Mouse (Mus musculus) lung, postnatal 10 days (tissue): ENCODE measurements around the gene Slc1a2.
A peak's percentile ranks its signal among the peaks of the same experiment; 100 is the strongest.

Source experiments
- DNase-seq: peaks from one replicate; pipeline ENCODE4 v3.0.0; 2021

Slc1a2 gene

DNA sequence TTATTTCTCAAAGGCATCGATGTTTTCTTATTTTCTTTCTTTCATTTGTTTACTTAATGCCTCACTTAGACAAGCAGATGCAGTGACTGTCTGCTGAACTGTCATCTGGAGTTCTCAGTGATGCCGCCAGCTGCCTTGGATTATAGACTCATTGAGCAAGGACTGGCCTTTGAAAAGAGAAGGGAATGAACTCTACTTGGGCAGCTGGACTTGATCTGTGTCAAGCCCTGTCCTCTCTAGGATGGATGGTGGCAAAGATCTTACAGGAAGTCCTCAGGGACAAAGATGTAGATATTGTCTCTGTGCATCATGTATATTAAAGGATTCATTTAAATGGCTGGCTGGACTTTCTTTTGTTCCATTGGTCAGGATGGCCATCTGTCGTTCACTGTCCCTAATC lies 5.4 kb downstream of the Slc1a2 start:
- DNase-seq: peak; percentile 42

- no peak for DNase-seq
Measured at GRCm38 (mm10) chr2:102667981-102668380, 9.5 kb downstream of the Slc1a2 start.

- DNase-seq: no peak
Measured at GRCm38 (mm10) chr2:102669580-102669979, 11.1 kb downstream of the Slc1a2 start.

DNA sequence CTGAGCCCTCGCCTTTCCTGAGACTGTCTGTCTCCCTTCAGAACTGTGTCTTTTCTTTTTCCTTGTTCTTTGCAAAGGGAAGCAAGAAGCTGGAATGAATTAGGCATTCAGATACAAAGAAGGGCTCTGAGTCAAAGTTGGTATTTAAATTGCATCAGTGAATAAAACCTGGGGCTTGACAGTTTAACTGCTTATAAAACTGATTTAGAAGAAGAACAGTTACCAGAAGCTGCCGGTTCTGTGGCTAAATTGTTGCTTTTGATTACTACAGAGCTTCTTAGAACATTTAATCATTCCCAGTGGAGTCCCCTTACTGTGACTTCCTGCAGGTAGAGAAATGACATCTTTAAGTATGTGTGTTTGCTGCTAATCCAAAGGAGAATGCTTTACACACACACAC lies 16.1 kb downstream of the Slc1a2 start:
- DNase-seq: no peak

- peak; percentile 68 for DNase-seq
Measured at GRCm38 (mm10) chr2:102675275-102675674, 16.8 kb downstream of the Slc1a2 start.

DNA sequence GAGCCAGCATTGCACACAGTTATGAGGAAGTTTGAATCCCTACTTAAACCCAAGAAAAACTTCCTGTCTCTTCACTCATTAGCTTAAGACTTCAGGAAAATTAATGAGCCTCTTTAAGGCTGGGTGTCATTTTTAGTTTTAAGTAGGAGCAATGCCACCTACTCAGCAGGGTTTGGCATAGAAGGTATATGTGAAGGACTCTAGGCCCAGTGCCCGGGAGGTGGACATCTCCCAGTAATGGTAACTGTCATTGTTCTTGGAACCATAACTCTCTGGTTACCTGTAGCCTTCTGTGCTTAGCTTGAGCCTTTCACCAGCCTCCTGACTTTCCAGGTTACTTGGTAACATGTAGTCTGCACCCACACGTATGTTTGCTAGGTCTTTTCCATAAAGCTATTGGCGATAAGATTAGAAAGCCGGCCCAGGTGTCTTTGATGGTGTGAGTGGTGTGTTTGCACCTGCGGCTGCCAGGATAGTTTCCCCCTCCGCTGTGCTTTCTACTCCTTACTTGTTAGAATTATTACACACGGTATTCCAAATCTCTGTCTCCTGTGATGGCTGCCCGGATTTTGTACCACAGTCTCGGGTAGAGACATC lies 18.4 kb downstream of the Slc1a2 start:
- DNase-seq: no peak

DNA sequence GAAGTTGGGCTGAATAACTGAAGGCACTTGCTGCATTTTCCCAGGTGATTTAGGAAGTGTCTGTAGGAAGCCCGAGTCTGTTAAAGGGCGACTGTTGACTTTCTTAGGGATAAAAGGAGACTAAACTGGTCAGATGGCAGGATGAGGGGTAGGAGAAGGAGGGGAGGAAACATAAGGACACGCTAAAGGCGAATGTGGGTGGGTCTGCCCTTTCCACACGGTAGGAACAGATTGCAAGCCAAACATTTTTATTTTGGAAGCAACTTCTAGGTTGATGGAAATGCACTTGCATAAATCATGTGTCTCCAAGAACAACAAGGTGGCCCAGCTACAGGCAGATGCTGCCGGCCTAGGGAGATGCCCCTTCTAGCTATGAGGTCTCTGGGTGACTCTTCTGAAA lies 18.9 kb downstream of the Slc1a2 start:
- DNase-seq: no peak

- no peak for DNase-seq
Measured at GRCm38 (mm10) chr2:102681351-102681750, 22.9 kb downstream of the Slc1a2 start.

DNA sequence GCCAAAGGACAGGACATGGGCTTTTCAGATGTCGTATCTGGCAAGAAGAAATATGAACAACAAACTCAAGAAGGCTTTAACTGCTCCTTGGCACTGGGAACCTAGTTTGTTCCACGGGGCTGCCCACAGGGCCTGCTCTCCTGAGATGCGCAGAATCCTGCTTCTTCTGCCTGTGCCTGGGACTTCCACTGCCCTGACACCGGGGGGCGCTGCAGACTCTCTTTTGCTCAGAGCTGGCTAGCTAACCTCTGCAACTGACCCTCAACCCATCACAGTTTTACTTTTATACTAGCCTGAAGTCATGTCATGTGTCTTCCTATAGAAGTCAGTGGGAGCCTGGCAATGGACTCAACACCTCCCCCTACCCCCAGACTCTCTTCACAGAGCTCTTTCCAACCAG lies 23.7 kb downstream of the Slc1a2 start:
- peak; percentile 65 for DNase-seq

GRCm38 (mm10) chr2:102685371-102686107 lies 27.1 kb downstream of the Slc1a2 start:
- peak; percentile 56 for DNase-seq

DNA sequence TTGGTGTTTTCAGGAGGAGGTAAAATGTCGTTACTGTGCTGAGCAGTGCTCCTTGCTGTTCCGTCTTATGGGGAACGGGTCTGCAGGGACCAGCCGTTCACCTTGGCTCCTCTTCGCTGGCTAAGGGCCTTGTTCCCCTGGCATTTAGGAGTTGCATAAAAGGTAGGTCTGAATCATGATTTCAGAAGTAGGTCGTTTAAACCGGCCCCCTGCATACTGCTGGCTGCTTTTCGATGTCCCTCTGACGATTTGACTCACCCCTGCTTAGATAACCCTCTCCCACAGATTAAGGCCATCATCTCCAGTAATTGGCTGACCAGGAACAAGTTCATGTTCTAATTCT lies 27.6 kb downstream of the Slc1a2 start:
- no peak for DNase-seq

DNA sequence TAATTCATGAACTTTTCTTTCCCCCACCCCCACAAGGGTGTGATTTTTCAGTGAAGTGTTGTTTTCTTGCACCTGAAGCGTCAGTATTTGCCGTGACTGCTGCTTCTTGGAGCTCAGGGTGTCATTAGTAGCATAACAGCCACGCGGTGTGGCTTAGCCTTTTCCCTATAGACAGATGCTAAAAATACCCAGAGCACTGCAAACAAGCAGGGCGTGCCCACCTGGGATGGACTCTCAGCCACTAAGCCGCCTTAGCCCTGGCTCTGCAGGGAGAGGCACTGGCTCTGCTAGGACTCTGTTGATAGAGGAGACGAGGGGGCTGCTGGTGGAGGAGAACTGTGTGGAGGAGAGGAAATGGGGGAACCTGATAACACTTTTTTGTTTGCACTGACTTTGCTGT lies 35.1 kb downstream of the Slc1a2 start:
- no peak for DNase-seq

GRCm38 (mm10) chr2:102694750-102695149 lies 36.3 kb downstream of the Slc1a2 start:
- no peak for DNase-seq

- DNase-seq: no peak
Measured at GRCm38 (mm10) chr2:102695541-102695940, 37.1 kb downstream of the Slc1a2 start.

GRCm38 (mm10) chr2:102697732-102698131 lies 39.3 kb downstream of the Slc1a2 start:
- DNase-seq: no peak

DNA sequence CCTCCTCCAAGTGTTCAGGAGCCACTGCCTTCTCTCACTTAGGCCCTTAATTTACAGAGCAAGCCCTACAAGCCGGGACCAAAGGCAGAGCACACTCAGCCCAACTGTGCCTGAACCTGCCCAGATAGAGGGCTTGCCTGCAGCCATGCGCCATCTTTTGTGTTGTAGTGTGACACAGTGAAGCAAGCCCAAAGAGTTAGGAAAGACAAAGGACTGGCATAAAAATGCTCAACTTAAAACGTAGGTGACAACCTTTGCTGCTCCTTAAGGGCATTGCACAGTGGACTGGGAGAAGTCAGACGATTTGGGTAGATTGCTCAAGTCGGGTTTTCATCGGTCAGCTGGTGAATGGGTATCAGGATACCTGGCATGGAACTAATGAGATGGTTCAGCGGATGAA lies 41.5 kb downstream of the Slc1a2 start:
- DNase-seq: no peak

GRCm38 (mm10) chr2:102700695-102701094 lies 42.2 kb downstream of the Slc1a2 start:
- no peak for DNase-seq

DNA sequence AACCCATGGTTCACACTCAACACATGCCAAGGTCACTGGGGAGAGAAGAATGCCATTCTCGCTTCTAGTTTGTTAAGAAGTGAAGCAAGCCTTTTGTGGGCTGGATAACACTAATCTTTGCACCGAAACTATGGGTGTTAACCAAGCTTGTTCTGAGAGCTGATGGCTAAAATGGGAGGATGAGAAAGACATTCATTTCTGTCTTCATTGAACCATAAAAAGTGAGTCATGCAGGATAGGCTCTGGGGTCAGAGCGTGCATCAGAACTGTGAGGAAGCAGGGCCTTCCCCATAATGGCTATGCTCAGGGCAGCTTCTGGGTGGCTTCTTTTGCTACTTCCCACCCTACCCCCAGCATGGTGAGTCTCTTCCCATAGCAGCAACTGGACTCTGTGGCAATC lies 42.9 kb downstream of the Slc1a2 start:
- no peak for DNase-seq

GRCm38 (mm10) chr2:102703556-102703955 lies 45.1 kb downstream of the Slc1a2 start:
- DNase-seq: no peak

DNA sequence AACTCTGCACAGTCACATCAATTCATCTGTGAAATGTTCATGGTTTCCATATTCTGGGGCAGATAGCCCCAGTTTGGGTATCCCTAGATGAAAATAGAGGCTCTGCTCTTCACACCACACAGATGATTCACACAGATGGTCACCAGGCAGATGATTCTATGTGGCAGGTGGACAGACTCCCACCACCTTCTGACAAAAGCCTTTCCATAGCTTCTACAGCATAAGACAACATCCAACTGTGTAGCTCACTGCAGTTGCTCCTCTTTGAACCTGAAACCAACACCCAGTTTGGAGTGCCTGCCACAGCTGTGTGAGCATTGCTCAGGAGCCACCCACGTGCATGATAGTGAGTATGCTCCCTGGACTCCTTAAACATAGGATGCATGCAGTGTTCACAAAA lies 46.3 kb downstream of the Slc1a2 start:
- DNase-seq: no peak

- peak; percentile 8 for DNase-seq
Measured at GRCm38 (mm10) chr2:102711511-102711910, 53.1 kb downstream of the Slc1a2 start.

GRCm38 (mm10) chr2:102712049-102712448 lies 53.6 kb downstream of the Slc1a2 start:
- peak; percentile 39 for DNase-seq

- DNase-seq: peak; percentile 41
Measured at GRCm38 (mm10) chr2:102712678-102713628, 54.5 kb downstream of the Slc1a2 start.

GRCm38 (mm10) chr2:102714320-102714719 lies 55.9 kb downstream of the Slc1a2 start:
- DNase-seq: no peak
